Mouse (Mus musculus) embryonic fibroblast, embryonic 13.5 days (primary cell): ENCODE results near the gene Gfm2. TPM values are rescaled to one million over a fixed set of nuclear protein-coding genes. Genes with fewer than 3 reads are reported as not detected.
A peak's percentile ranks its signal among the peaks of the same experiment; 100 is the strongest.

Experiments
- H3K27ac ChIP-seq: 2 replicates; pipeline ENCODE4 v1.5.1; 2012; ENCODE audit warnings: low read length, control low read depth, inconsistent platforms; ENCODE audit not compliant: insufficient read depth
- H3K4me1 ChIP-seq: 2 replicates; pipeline ENCODE4 v1.6.1; 2011; ENCODE audit warnings: low read length; ENCODE audit not compliant: control insufficient read depth, insufficient read depth
- H3K4me3 ChIP-seq: 2 replicates; pipeline ENCODE4 v1.5.1; 2011; ENCODE audit warnings: mild to moderate bottlenecking, control low read depth, low read length; ENCODE audit not compliant: insufficient read depth
- CTCF ChIP-seq: IDR thresholded peaks from 2 replicates; pipeline ENCODE4 v1.5.1; 2011; ENCODE audit warnings: mild to moderate bottlenecking, control low read depth, low read length, moderate library complexity, borderline replicate concordance; ENCODE audit not compliant: insufficient read depth
- POLR2A ChIP-seq: IDR thresholded peaks from 2 replicates; pipeline ENCODE4 v1.6.1; 2011; ENCODE audit warnings: low read depth, mild to moderate bottlenecking, control low read depth, low read length, moderate library complexity
- polyA plus RNA-seq: library from polyadenylated mRNA; stranded (reverse); fragments of >200 nt; gene quantifications from 2 replicates; pipeline ENCODE4 v1.2.4, GENCODE M21; 2011; ENCODE audit warnings: low read depth; ENCODE audit not compliant: missing spikeins, insufficient read length

Gene Gfm2
- polyA plus RNA-seq, 1 experiment, result 23.9 TPM

- H3K4me1 ChIP-seq, result no peaks in the 10 kb centered on the region
- no peak overlapping the region for H3K27ac ChIP-seq
- H3K4me3 ChIP-seq, result no peak overlapping the region
- TF ChIP-seq POLR2A (no peak), CTCF (no peak)
These were observed 4.6 kb downstream of the Gfm2 start for GRCm38 (mm10) chr13:97142321-97142720.

DNA sequence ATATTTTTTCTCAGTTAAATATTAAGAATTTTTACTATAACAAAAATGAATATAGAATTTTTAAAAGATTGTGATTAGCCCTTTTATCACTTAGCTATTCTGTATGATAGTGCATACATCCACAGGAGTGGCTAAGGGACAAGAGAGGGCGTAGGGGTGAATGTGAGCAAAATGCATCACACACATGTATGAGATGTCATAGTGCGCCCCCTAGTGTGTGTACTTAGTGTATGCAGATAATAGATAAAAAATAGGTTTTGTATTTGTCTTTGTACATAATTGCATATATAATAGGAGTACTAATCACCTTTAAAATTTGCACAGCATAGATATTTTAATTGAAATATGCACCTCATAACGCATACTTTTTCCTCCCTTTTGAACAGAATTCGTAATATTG is 8.1 kb downstream of the Gfm2 start:
- Histone ChIP-seq H3K27ac (no peak overlapping the region), H3K4me3 (no peak overlapping the region), H3K4me1 (no peaks in the 10 kb centered on the region)
- TF ChIP-seq CTCF, result 0 out of 2 replicates have a peak, but pooled peaks have one; percentile 27
- TF ChIP-seq POLR2A, result no peak

GRCm38 (mm10) chr13:97175520-97176264 is 38.0 kb downstream of the Gfm2 start:
- TF ChIP-seq POLR2A, result no peak
- TF ChIP-seq CTCF, result no peak
- Histone ChIP-seq H3K27ac (no peak overlapping the region), H3K4me3 (no peak overlapping the region), H3K4me1 (no peaks in the 10 kb centered on the region)

DNA sequence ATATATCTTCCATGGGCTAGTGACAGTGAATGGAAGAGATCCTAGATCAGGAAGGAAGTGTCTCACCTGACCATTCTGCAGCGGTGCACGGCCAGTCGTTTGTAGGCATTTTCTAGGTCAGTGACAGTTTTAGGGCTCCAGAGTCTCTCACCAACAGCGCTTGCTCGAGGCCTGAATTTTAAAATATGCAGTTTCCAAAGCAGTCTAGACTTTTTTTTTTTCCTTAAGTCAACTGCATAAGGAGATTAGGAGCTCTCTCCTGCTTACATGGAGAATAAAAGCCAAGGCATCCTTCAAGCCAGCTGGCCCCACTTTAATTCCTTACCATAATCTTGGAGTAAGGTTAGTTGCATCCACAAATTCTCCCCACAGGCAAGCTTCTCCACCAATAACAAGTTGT is 39.0 kb downstream of the Gfm2 start:
- no peaks in the 10 kb centered on the region for H3K4me1 ChIP-seq
- no peak overlapping the region for H3K27ac ChIP-seq
- TF ChIP-seq POLR2A, result no peak
- TF ChIP-seq CTCF, result no peak
- no peak overlapping the region for H3K4me3 ChIP-seq

DNA sequence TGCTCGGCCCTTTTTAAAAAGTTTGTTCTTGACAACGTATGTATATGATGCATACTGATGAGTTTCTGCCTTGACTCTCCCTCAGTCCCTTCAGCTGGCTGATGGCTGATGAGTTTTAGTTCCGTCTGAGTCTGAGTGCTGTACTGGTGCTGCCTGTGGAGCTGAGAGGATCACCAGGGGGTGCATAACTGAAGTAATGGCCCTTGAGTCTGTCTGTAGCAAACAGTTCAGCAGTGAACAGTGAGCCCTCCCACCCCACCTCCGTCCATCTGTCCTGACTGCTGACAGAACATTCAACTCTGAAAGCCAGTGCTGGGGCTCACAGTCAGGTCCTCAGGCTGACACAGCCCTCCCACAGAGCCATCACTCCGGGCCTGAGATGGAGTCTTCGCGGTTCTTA is 41.2 kb downstream of the Gfm2 start:
- Histone ChIP-seq H3K4me3 (no peak overlapping the region), H3K27ac (no peak overlapping the region), H3K4me1 (no peaks in the 10 kb centered on the region)
- no peak for TF ChIP-seq POLR2A
- no peak for TF ChIP-seq CTCF

DNA sequence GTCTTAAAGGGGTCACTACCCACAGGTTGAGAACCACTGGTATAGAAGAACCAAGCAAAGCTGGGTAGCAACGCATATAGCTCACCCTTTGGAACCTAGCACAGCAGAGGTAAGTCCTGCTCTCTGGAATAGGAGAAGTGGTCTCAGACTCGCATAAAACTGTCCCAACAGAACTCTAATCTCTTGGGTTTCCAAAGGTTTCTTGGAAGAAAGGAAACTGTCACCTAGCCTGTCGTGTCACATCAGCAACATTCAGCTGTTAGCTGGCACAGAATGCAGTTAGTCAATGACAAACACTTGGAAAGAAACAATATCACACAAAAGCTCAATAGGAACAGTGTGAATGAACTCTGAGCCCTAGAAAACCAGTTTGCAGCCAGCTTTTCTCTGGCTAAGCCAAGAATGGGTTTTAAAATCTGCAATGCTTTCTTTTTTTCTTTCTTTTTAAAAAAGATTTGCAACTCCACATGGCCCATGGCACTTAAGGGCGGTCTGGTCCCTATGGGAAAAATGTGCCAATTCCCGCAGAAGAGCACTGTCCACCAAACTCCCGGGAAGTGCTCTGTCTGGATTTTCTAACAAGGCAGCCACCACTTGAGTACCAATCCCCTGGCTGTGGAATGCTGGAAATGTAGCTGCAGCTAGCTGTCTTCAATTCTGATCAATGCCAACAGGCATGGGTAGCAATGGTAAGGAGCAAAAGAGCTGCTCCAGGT is 42.5 kb downstream of the Gfm2 start:
- Histone ChIP-seq H3K27ac (no peak overlapping the region), H3K4me1 (no peaks in the 10 kb centered on the region), H3K4me3 (no peak overlapping the region)
- TF ChIP-seq CTCF (no peak), POLR2A (no peak)

DNA sequence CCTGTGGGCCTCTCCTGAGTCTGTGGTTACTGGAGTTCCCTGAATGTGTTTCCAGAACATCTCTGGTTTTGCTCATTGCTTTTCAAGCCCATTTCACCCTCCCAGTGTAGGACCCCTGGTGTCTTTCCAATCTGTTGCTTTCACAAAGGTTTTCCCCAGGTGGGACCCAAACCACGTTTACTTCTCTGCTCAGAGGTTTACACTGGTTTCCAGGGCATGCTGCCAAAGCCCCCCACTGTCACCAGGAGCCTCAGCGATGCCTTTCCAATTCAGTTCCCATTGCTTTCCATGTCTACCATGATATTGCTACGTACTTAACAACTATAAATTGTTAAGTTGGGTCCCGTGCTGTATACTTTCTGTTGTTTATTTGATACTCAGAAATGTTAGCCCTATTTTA is 45.1 kb downstream of the Gfm2 start:
- H3K27ac ChIP-seq, result no peak overlapping the region
- no peak for TF ChIP-seq CTCF
- no peak for TF ChIP-seq POLR2A
- H3K4me3 ChIP-seq, result no peak overlapping the region
- no peaks in the 10 kb centered on the region for H3K4me1 ChIP-seq

- no peak overlapping the region for H3K4me3 ChIP-seq
- H3K4me1 ChIP-seq, result no peaks in the 10 kb centered on the region
- no peak overlapping the region for H3K27ac ChIP-seq
- no peak for TF ChIP-seq POLR2A
- no peak for TF ChIP-seq CTCF
These were observed 46.4 kb downstream of the Gfm2 start for GRCm38 (mm10) chr13:97184168-97184567.

DNA sequence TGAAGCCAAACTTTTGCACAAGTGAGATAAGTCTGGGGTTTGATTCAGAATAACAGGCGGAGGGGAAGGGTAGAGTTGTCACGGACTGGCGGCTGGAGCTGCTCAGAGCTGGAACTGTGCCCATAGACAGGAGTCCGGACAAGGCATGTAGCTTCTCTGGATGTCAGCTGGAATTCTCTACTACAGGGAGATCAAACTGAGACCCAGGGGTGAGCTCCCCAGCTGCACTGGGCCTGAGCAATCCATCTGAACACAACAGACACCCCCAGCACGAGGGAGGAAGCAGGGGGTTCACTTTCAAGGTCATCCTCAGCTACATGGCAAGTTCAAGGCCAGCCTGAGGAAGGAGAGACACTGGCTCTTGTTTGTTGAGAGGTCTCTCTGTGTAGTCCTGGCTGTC is 46.9 kb downstream of the Gfm2 start:
- TF ChIP-seq POLR2A, result no peak
- TF ChIP-seq CTCF, result no peak
- Histone ChIP-seq H3K4me3 (no peak overlapping the region), H3K4me1 (no peaks in the 10 kb centered on the region), H3K27ac (no peak overlapping the region)

GRCm38 (mm10) chr13:97186346-97186745 is 48.6 kb downstream of the Gfm2 start:
- Histone ChIP-seq H3K27ac (no peak overlapping the region), H3K4me3 (no peak overlapping the region), H3K4me1 (no peaks in the 10 kb centered on the region)
- no peak for TF ChIP-seq POLR2A
- TF ChIP-seq CTCF, result no peak
